Mouse (Mus musculus): ENCODE data around the gene Sirt6. TPM values are rescaled to one million over a fixed set of nuclear protein-coding genes. Genes with fewer than 3 reads are reported as not detected.

Sirt6 gene
- polyA plus RNA-seq, 1 experiment from 2014 or later = 59.2 TPM

DNA sequence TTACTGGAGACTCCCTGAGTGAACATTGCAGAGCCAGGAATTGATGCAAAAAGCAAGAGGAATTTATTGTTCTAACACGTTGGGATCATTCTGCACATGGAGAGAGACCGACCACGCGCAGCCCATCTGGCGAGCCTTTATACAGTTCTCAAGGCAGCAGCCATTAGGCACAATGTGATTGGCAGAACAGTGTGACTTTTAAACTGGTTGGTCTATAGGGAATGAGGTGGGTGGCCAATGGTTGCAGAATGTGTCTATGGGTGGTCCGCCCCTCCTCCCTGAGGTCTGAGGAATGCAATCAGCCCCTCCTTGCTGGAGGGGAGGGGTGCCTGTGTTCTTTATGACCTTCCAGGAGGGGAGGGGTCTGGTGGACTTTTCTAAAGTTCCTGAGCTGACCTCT, 12.1 kb downstream of the Sirt6 start:
- peak; percentile 45 for DNase-seq (ENCODE audit: low spot score)
- 69% methylated on average over 6 of the region's 6 CpGs for WGBS
- Histone ChIP-seq H3K4me1 (peaks cover 17% of the 10 kb centered on the region), H3K9me3 (no peaks in the 10 kb centered on the region), H3K36me3 (replicated peaks) (peaks cover under 1% of the 10 kb centered on the region), H3K27ac (replicated peaks) (peak overlapping the region; percentile 44; the same call in 1 of the 2 replicates), H3K27me3 (replicated peaks; ENCODE audit: low read depth, poor library complexity, severe bottlenecking) (no peaks in the 10 kb centered on the region), H3K4me3 (no peak overlapping the region)

DNA sequence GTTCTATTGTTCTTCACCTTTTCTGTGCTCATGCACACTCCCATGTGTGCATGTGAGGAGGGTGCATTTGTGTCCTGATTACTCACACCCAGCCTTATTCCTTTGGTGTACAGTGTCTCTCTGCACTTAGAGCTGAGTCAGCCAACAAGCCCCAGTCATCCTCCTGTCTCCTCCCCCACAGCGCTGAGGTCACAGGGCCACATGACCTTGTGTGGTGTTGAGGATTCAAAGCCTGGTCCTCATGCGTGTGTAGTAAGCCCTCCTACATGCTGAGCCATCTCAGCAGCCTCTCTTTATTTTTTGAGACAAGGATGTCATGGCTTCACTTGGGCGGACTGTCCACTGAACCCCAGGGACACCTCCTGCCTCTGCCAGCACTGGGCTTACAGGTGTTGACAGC, 14.8 kb downstream of the Sirt6 start:
- 69% methylated on average over 3 of the region's 3 CpGs for WGBS
- DNase-seq (ENCODE audit: low spot score) = no peak
- H3K9me3 ChIP-seq = no peaks in the 10 kb centered on the region
- H3K27ac ChIP-seq (replicated peaks) = no peak overlapping the region
- peaks cover 9% of the 10 kb centered on the region; the same call in 1 of the 2 replicates for H3K36me3 ChIP-seq (replicated peaks)
- no peak overlapping the region for H3K4me3 ChIP-seq
- H3K27me3 ChIP-seq (replicated peaks; ENCODE audit: low read depth, poor library complexity, severe bottlenecking) = no peaks in the 10 kb centered on the region
- peaks cover 17% of the 10 kb centered on the region for H3K4me1 ChIP-seq

DNA sequence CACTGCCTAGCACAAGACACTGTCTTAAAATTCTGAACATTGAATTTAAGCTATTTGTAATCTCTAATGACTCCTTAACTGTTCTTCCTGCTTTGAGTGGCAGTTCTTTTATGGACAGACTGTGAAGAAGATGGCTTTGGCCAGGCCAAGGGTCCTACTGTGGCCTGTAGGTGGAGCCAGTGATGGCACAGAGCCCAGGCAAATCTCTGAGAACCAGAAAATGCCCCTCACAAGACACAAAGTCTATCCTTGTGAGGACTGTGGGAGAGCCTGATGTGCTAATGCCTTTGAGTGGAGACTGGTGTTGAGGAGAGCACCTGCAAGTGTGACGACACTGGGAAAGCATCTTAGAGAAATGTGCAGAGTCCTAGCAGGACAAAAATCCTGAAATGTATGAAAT, 19.3 kb downstream of the Sirt6 start:
- Histone ChIP-seq H3K4me3 (no peak overlapping the region), H3K27ac (replicated peaks) (no peak overlapping the region), H3K9me3 (no peaks in the 10 kb centered on the region), H3K4me1 (peaks cover 24% of the 10 kb centered on the region), H3K36me3 (replicated peaks) (peaks cover 9% of the 10 kb centered on the region; the same call in 1 of the 2 replicates), H3K27me3 (replicated peaks; ENCODE audit: low read depth, poor library complexity, severe bottlenecking) (no peaks in the 10 kb centered on the region; the same call in 1 of the 2 replicates)
- 92% methylated on average over 1 of the region's 1 CpGs for WGBS
- DNase-seq (ENCODE audit: low spot score) = no peak

DNA sequence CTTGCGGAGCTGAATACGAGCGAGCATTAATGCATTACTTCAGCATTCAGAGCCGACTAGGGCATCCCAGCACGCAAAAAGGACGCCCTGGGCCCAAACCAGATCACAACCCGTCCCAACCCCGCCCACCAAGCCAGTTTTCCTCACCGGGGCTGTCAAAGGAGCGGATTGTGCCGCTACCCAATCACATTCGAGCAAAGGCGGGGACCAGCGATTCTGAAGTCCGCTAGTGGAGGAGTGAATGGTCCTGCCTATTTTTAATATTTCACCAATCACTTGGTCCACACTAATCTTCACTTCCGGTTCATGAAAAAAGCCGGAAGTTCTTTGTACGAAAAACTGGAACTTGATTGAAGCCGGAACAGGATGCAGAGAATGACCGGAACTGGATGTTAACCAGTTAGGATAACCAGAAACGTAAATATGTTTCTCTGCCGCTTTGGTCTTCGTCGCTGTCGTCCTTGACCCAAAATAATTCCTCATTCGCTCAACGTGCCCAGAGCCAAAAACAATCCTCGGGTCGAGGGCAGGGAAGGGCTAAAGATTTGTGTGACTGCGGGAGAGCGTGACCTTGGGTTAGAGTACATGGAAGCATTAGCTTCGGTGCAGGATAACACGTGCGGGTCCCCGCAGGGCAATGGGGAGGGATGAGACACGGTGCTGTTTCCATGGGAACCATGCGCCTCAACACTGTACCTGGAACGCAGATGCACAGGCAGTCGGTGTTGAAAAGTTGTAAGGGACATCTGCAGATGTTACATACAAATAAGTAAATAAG, 21.4 kb downstream of the Sirt6 start, which contains the start of gene BC025920:
Gene BC025920, plus strand, starts transcription at position 297 of the 778 bp plus-strand sequence.
- DNase-seq (ENCODE audit: low spot score) = peak; percentile 95
- peaks cover 9% of the 10 kb centered on the region; the same call in 1 of the 2 replicates for H3K36me3 ChIP-seq (replicated peaks)
- H3K9me3 ChIP-seq = no peaks in the 10 kb centered on the region
- 1% methylated on average over 39 of the region's 39 CpGs for WGBS
- peak within 1 kb of the TSS; percentile 68 for H3K4me3 ChIP-seq
- peak within 1 kb of the TSS; percentile 88 for H3K27ac ChIP-seq (replicated peaks)
- peaks cover 15% of the 10 kb centered on the region for H3K27me3 ChIP-seq (replicated peaks; ENCODE audit: low read depth, poor library complexity, severe bottlenecking)
- H3K4me1 ChIP-seq = peaks cover 41% of the 10 kb centered on the region

DNA sequence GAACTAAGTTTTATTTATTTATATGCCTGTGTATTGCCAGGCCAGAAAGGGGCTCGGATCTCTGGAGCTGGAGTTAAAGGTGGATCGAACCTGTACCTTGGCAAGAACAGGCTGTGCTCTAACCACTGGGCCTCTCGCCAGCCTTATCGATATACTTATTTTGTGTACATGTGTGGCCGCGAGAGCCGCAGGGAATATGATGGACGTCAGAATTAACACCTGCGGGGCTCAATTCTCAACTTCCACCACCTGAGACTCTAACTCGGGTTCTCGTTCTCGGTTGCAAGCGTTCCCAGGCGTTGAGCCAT, 22.0 kb downstream of the Sirt6 start:
- DNase-seq (ENCODE audit: low spot score) = no peak
- WGBS = 6% methylated on average over 14 of the region's 14 CpGs
- Histone ChIP-seq H3K4me3 (peak overlapping the region; percentile 68), H3K9me3 (no peaks in the 10 kb centered on the region), H3K27ac (replicated peaks) (peak overlapping the region; percentile 81), H3K27me3 (replicated peaks; ENCODE audit: low read depth, poor library complexity, severe bottlenecking) (peaks cover 15% of the 10 kb centered on the region), H3K4me1 (peaks cover 45% of the 10 kb centered on the region), H3K36me3 (replicated peaks) (peaks cover 9% of the 10 kb centered on the region; the same call in 1 of the 2 replicates)

DNA sequence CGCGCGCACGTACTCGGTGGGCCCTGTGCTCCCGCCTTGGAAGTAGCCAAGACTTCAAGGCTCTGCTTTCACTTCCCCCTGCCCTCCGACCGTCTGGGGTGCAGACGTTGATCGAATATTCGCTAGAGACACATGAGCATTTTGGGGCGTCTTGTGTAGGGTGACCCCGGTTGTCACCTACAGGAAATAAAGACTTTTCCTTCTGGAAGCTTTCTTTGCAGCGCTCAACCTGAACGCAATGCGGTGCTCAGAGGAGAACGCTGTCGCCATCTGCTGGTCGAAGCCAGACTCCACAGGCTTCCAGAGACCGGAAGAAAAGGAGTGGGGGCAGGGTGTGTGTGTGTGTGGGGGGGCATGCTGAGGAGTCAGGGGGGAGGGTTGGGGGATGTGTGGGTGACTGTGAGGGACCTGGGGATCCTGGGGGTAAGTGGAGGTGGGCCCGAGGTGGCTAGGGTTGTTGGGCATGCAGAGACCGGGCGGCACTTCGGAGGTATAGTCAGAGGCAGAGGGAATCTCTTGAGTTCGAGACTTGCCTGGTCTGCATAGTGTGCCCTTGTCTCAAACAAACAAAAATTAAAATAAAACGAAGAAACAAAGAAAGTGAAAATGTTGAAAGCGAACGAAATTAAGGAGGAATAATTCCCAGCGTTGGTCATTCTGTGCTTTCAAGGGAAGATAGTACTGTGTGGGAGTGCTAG, 22.5 kb downstream of the Sirt6 start:
- H3K27me3 ChIP-seq (replicated peaks; ENCODE audit: low read depth, poor library complexity, severe bottlenecking) = peaks cover 15% of the 10 kb centered on the region
- H3K9me3 ChIP-seq = no peaks in the 10 kb centered on the region
- peak overlapping the region; percentile 81 for H3K27ac ChIP-seq (replicated peaks)
- peaks cover 9% of the 10 kb centered on the region; the same call in 1 of the 2 replicates for H3K36me3 ChIP-seq (replicated peaks)
- peak overlapping the region; percentile 68 for H3K4me3 ChIP-seq
- peak; percentile 88 for DNase-seq (ENCODE audit: low spot score)
- peaks cover 50% of the 10 kb centered on the region for H3K4me1 ChIP-seq
- WGBS = 19% methylated on average over 29 of the region's 29 CpGs

DNA sequence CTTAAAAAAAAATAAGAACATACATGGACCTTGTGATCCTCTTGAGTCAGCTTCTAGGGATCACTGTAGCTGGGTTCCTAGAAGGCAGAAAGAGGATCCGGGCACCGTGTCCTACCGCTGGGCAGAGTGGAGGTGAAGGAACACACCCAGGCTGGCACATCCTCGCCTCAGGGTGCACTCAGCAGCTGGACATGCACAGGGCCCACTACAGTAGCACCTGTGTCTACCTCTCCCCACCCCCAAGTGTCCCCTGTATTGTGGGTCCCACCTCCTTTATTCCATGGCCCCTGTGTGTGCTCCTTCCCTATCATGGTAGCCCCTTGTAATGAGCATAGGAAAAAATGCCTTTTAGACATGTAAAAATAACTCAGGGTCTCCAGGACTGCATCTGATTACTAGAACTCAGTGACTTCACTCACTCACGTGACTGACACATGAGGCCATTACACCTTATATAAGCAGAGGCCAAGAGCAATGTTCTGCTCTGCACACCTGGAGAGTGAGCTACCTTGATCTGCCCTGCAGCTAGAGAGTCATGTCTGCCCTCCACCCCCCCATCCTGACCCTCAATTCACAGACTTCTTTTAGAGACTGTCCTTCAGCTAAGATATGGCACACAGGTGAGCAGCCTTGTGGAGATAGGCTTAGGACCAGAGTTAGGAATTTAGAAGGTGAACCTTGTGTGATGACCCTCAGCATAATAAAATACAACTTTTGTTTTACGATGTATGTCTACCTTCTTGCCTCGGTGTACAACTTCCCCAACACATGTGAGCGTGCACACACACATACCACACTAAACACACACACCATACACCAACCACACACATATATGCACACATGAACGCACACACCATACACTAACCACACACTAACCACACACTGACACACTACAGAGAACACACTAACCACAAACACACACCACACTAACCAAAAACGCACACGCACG, 23.3 kb downstream of the Sirt6 start:
- Histone ChIP-seq H3K27ac (replicated peaks) (peak overlapping the region; percentile 81), H3K36me3 (replicated peaks) (peaks cover 6% of the 10 kb centered on the region; the same call in 1 of the 2 replicates), H3K4me1 (peaks cover 58% of the 10 kb centered on the region), H3K4me3 (peak overlapping the region; percentile 68), H3K9me3 (no peaks in the 10 kb centered on the region), H3K27me3 (replicated peaks; ENCODE audit: low read depth, poor library complexity, severe bottlenecking) (peaks cover 23% of the 10 kb centered on the region)
- WGBS = 82% methylated on average over 12 of the region's 12 CpGs
- no peak for DNase-seq (ENCODE audit: low spot score)

DNA sequence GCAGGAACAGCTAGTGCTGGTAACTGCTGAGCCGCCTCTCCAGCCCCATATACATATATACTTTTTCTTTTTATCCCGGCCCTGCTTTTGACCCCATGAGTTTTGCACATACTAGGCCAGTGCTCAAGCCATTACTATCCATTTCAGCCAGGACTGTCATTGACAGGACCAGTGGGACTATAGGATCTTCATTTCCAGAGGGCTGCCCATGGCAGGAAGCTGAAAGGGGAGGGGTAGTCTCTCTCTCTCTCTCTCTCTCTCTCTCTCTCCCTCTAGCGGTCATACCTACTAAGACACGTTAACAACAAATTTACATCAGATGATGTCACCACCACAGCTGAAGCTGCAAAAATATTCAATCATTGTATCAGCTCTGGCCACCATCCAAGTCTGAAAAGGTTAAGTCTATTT, 24.9 kb downstream of the Sirt6 start:
- Histone ChIP-seq H3K4me1 (peaks cover 71% of the 10 kb centered on the region), H3K27me3 (replicated peaks; ENCODE audit: low read depth, poor library complexity, severe bottlenecking) (peaks cover 39% of the 10 kb centered on the region), H3K36me3 (replicated peaks) (no peaks in the 10 kb centered on the region), H3K9me3 (no peaks in the 10 kb centered on the region), H3K4me3 (peak overlapping the region; percentile 18; the same call in 1 of the 2 replicates), H3K27ac (replicated peaks) (no peak overlapping the region)
- 18% methylated on average over 4 of the region's 4 CpGs for WGBS
- DNase-seq (ENCODE audit: low spot score) = peak; percentile 55

DNA sequence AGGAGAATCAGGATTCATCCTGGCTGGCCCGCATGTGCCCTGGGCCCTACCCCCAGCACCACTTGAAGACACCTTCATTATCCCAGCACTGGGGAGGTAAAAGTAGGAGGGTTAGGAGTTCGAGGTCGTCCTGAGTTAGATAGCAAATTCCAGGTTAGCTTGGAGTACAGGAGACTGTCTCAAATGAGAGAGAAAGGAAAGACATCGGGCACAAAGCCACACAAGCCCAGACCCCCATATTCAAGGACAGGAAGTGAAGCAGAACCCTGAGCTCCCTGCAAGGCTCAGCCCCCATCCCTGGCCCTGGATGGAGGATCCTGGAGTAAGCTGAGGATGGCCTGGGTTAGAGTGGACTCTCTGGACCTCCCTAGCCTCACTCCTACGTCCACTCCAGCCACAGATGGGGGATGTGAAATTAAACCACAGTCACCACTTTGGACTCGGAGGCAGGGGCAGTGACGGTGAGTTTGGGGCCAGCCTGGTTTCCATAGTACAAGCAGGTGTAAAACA, 26.1 kb downstream of the Sirt6 start:
- no peak for DNase-seq (ENCODE audit: low spot score)
- Histone ChIP-seq H3K4me1 (peaks cover 78% of the 10 kb centered on the region), H3K27ac (replicated peaks) (peak overlapping the region; percentile 75), H3K4me3 (peak overlapping the region; percentile 46), H3K9me3 (no peaks in the 10 kb centered on the region), H3K27me3 (replicated peaks; ENCODE audit: low read depth, poor library complexity, severe bottlenecking) (peaks cover 52% of the 10 kb centered on the region), H3K36me3 (replicated peaks) (no peaks in the 10 kb centered on the region)
- 14% methylated on average over 7 of the region's 7 CpGs for WGBS

DNA sequence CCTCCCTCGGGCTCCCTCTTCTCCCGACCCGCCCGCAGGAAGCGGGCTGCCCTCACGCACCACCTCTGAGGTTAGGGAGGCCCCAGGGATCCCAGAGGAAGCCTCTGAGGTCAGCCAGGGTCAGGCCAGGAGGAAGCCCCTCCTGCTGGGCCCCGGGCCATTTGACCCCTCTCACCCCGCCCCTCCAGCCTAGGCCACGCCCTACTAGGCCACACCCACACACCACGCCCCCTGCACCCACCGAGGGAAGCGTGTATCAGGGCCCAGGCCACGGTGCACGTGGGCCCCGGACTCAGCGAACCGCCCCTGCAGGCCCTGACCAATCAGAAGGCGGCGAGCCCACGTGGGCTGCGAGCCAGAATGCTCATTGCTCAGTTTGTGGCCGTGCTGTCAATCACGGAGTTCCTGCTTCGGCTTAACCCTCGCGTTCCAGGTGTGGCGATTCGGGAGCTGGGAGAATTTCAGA, 26.8 kb downstream of the Sirt6 start, which contains the start of gene Tle6:
Gene Tle6, minus strand, starts transcription at position 336 of the 466 bp plus-strand sequence.
- H3K27ac ChIP-seq (replicated peaks) = peak within 1 kb of the TSS; percentile 75
- WGBS = under 1% methylated on average over 28 of the region's 28 CpGs
- H3K9me3 ChIP-seq = no peaks in the 10 kb centered on the region
- H3K36me3 ChIP-seq (replicated peaks) = no peaks in the 10 kb centered on the region
- peak; percentile 100 for DNase-seq (ENCODE audit: low spot score)
- peak within 1 kb of the TSS; percentile 46 for H3K4me3 ChIP-seq
- H3K27me3 ChIP-seq (replicated peaks; ENCODE audit: low read depth, poor library complexity, severe bottlenecking) = peaks cover 58% of the 10 kb centered on the region
- peaks cover 82% of the 10 kb centered on the region for H3K4me1 ChIP-seq

DNA sequence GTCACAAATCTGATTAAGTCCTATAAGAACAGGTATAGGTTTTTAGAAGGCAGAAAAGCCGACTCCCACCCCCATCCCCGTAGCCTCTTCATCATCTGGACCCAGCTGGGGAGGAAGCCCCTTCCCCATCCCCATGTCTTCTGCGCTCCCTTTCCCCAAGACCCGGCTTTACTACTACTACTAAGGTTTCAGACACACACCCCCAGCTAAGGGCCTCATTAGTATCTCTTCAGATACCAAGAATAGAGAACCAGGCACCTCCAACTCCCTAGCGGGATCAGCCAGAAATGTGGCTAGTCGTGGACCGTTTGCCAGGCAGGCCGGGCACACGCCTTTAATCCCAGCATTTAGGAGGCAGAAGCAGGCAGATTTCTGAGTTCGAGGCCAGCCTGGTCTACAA, 27.5 kb downstream of the Sirt6 start:
- Histone ChIP-seq H3K36me3 (replicated peaks) (no peaks in the 10 kb centered on the region), H3K27ac (replicated peaks) (no peak overlapping the region), H3K9me3 (no peaks in the 10 kb centered on the region), H3K4me1 (peaks cover 82% of the 10 kb centered on the region), H3K4me3 (no peak overlapping the region; the same call in 1 of the 2 replicates), H3K27me3 (replicated peaks; ENCODE audit: low read depth, poor library complexity, severe bottlenecking) (peaks cover 65% of the 10 kb centered on the region)
- 43% methylated on average over 10 of the region's 10 CpGs for WGBS
- DNase-seq (ENCODE audit: low spot score) = peak; percentile 33
